Mouse (Mus musculus) neural tube, embryonic 11.5 days (tissue): ENCODE measurements around the gene Trmt1. TPM values are rescaled to one million over a fixed set of nuclear protein-coding genes. Genes with fewer than 3 reads are reported as not detected.

Experiments used
- ATAC-seq: fragments of 200-750 bp; cut with Nextera tagmentation; 2 replicates; pipeline ENCODE4 v1.8.0; 2017; ENCODE audit warnings: moderate number of reproducible peaks, mild to moderate bottlenecking, moderate TSS enrichment, moderate library complexity; ENCODE audit not compliant: insufficient read depth, low FRiP score, low TSS enrichment
- DNase-seq: peaks from one replicate; pipeline ENCODE4 v3.0.0-alpha.2; 2015; ENCODE audit warnings: low spot score
- H3K27ac ChIP-seq: fragments of 300-500 bp; sonication (generic); 2 replicates; pipeline ENCODE4 v1.5.1; 2014; ENCODE audit warnings: low read depth, mild to moderate bottlenecking, low read length
- H3K27me3 ChIP-seq: fragments of 300-500 bp; sonication (generic); 2 replicates; pipeline ENCODE4 v1.6.1; 2014; ENCODE audit warnings: mild to moderate bottlenecking, low read length, mixed read lengths; ENCODE audit not compliant: control insufficient read depth, insufficient read depth
- H3K36me3 ChIP-seq: fragments of 300-500 bp; sonication (generic); 2 replicates; pipeline ENCODE4 v1.6.1; 2014; ENCODE audit warnings: mild to moderate bottlenecking, low read length, moderate library complexity, mixed read lengths; ENCODE audit not compliant: control insufficient read depth, insufficient read depth
- H3K4me1 ChIP-seq: fragments of 300-500 bp; sonication (generic); 2 replicates; pipeline ENCODE4 v1.6.1; 2014; ENCODE audit warnings: low read length, mixed read lengths; ENCODE audit not compliant: control insufficient read depth, insufficient read depth
- H3K4me2 ChIP-seq: fragments of 300-500 bp; sonication (generic); 2 replicates; pipeline ENCODE4 v1.6.1; 2014; ENCODE audit warnings: low read depth, mild to moderate bottlenecking, moderate library complexity
- H3K4me3 ChIP-seq: fragments of 300-500 bp; sonication (generic); 2 replicates; pipeline ENCODE4 v1.5.1; 2014; ENCODE audit warnings: low read depth, low read length
- H3K9ac ChIP-seq: fragments of 300-500 bp; sonication (generic); 2 replicates; pipeline ENCODE4 v1.6.1; 2014; ENCODE audit warnings: mild to moderate bottlenecking, low read length
- H3K9me3 ChIP-seq: fragments of 300-500 bp; sonication (generic); 2 replicates; pipeline ENCODE4 v1.6.1; 2016; ENCODE audit warnings: low read length; ENCODE audit not compliant: control insufficient read depth
- WGBS: fragments of 180-500 bp; shearing (Covaris S2); extraction: QIAGEN DNeasy Blood & Tissue Kit; methylation state at CpG from one replicate; pipeline ENCODE4 v1.1.7; 2014; 5-methylcytosine and 5-hydroxymethylcytosine counted together
- polyA plus RNA-seq: library from polyadenylated mRNA; unstranded; fragments of >200 nt; fragmentation: Nextera tagmentation; extraction: Ambion mirVana; gene quantifications from 2 replicates; pipeline ENCODE4 v1.2.1, GENCODE M21; 2014

Gene Trmt1
- 60.4 and 60.6 TPM in 2 replicates for polyA plus RNA-seq

- Histone ChIP-seq H3K9me3 (no peaks in the 10 kb centered on the region), H3K27me3 (no peaks in the 10 kb centered on the region), H3K4me1 (peaks cover 16% of the 10 kb centered on the region), H3K36me3 (no peaks in the 10 kb centered on the region), H3K4me2 (peak within 1 kb of the TSS; percentile 86), H3K9ac (peak within 1 kb of the TSS; percentile 98), H3K4me3 (peak within 1 kb of the TSS; percentile 96), H3K27ac (peak within 1 kb of the TSS; percentile 86)
- 0 out of 2 replicates have a peak, but pooled peaks have one; percentile 1 for ATAC-seq
- peak; percentile 26 for DNase-seq
- WGBS: 9% methylated on average over 20 of the region's 20 CpGs
These were observed at the start of gene Trmt1 for GRCm38 (mm10) chr8:84686191-84687002. Gene Trmt1 (plus strand): TSS chr8:84686307.

- peaks cover 20% of the 10 kb centered on the region for H3K4me1 ChIP-seq
- 33% methylated on average over 8 of the region's 8 CpGs for WGBS
- no peaks in the 10 kb centered on the region for H3K27me3 ChIP-seq
- no peaks in the 10 kb centered on the region for H3K36me3 ChIP-seq
- peak overlapping the region; percentile 93 for H3K27ac ChIP-seq
- no peaks in the 10 kb centered on the region for H3K9me3 ChIP-seq
- H3K4me3 ChIP-seq: peak overlapping the region; percentile 52
- H3K9ac ChIP-seq: peak overlapping the region; percentile 74
- H3K4me2 ChIP-seq: peak overlapping the region; percentile 81
- DNase-seq (no peak), ATAC-seq (no peak)
These were observed 48.1 kb upstream of the Trmt1 start for GRCm38 (mm10) chr8:84637946-84638554.

- whole genome bisulfite sequencing: 1% methylated on average over 32 of the region's 52 CpGs
- ATAC-seq: peak; percentile 19
- peak overlapping the region; percentile 93 for H3K27ac ChIP-seq
- peaks cover 20% of the 10 kb centered on the region for H3K4me1 ChIP-seq
- peak overlapping the region; percentile 52 for H3K4me3 ChIP-seq
- peak overlapping the region; percentile 81 for H3K4me2 ChIP-seq
- no peaks in the 10 kb centered on the region for H3K9me3 ChIP-seq
- no peaks in the 10 kb centered on the region for H3K36me3 ChIP-seq
- peak; percentile 58 for DNase-seq
- peak overlapping the region; percentile 74 for H3K9ac ChIP-seq
- no peaks in the 10 kb centered on the region for H3K27me3 ChIP-seq
These were observed 47.4 kb upstream of the Trmt1 start for GRCm38 (mm10) chr8:84638555-84639161.

- no peaks in the 10 kb centered on the region for H3K36me3 ChIP-seq
- DNase-seq (peak; percentile 97), ATAC-seq (peak; percentile 88)
- H3K27me3 ChIP-seq: no peaks in the 10 kb centered on the region
- H3K4me2 ChIP-seq: peak overlapping the region; percentile 81
- peaks cover 18% of the 10 kb centered on the region for H3K4me1 ChIP-seq
- no peaks in the 10 kb centered on the region for H3K9me3 ChIP-seq
- WGBS: under 1% methylated on average over 63 of the region's 106 CpGs
- H3K27ac ChIP-seq: peak overlapping the region; percentile 93
- peak overlapping the region; percentile 74 for H3K9ac ChIP-seq
- H3K4me3 ChIP-seq: peak overlapping the region; percentile 52
These were observed 46.7 kb upstream of the Trmt1 start for GRCm38 (mm10) chr8:84639162-84640009.

- H3K4me3 ChIP-seq: peak overlapping the region; percentile 52
- no peak overlapping the region for H3K27ac ChIP-seq
- H3K27me3 ChIP-seq: no peaks in the 10 kb centered on the region
- peaks cover 12% of the 10 kb centered on the region for H3K4me1 ChIP-seq
- H3K9me3 ChIP-seq: no peaks in the 10 kb centered on the region
- ATAC-seq (no peak), DNase-seq (no peak)
- H3K36me3 ChIP-seq: no peaks in the 10 kb centered on the region
- H3K9ac ChIP-seq: no peak overlapping the region; the same call in 1 of the 2 replicates
- 35% methylated on average over 9 of the region's 9 CpGs for WGBS
- peak overlapping the region; percentile 81 for H3K4me2 ChIP-seq
These were observed 46.0 kb upstream of the Trmt1 start for GRCm38 (mm10) chr8:84640010-84640588.

DNA sequence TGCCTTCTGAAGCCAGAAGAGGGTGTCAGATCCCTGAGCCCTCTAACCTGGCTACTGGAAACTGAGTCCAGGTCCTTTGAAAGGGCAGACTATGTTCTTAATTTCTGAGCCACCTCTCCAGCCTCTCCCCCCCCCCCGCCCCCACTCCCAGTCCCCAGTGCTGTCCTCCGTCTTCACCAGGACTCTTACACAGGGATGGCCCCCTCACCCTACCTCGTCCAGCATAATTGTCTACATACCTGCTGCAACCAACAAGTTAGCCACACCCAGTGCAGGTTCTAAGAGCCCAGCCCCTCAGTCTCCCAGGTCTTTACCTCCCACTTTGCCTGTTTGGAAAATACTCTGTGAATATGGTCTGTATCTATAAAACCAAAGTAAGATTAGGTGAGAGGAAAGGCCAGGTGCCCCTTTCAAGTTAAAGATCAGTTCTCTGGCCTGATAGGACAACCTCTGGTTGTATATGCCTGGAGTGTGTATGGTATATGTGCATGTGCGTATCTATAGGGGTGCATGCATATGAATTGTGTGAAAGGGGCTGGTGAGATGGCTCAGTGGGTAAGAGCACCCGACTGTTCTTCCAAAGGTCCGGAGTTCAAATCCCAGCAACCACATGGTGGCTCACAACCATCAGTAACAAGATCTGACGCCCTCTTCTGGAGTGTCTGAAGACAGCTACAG, 45.4 kb upstream of the Trmt1 start:
- 90% methylated on average over 7 of the region's 7 CpGs for whole genome bisulfite sequencing
- DNase-seq: no peak
- H3K36me3 ChIP-seq: no peaks in the 10 kb centered on the region
- H3K27ac ChIP-seq: no peak overlapping the region
- H3K9me3 ChIP-seq: no peaks in the 10 kb centered on the region
- no peak for ATAC-seq
- H3K27me3 ChIP-seq: no peaks in the 10 kb centered on the region
- H3K4me3 ChIP-seq: no peak overlapping the region
- H3K4me1 ChIP-seq: peaks cover 7% of the 10 kb centered on the region
- H3K9ac ChIP-seq: no peak overlapping the region
- H3K4me2 ChIP-seq: no peak overlapping the region

- DNase-seq (no peak), ATAC-seq (no peak)
- no peak overlapping the region for H3K4me3 ChIP-seq
- no peaks in the 10 kb centered on the region for H3K36me3 ChIP-seq
- peaks cover 7% of the 10 kb centered on the region for H3K4me1 ChIP-seq
- no peak overlapping the region for H3K27ac ChIP-seq
- no peaks in the 10 kb centered on the region for H3K9me3 ChIP-seq
- no peaks in the 10 kb centered on the region for H3K27me3 ChIP-seq
- H3K9ac ChIP-seq: no peak overlapping the region
- H3K4me2 ChIP-seq: no peak overlapping the region
- WGBS: 90% methylated on average over 1 of the region's 1 CpGs
These were observed 44.3 kb upstream of the Trmt1 start for GRCm38 (mm10) chr8:84641578-84642361.
